Mouse (Mus musculus): ENCODE measurements around the gene Ndnf. TPM values are rescaled to one million over a fixed set of nuclear protein-coding genes. Genes with fewer than 3 reads are reported as not detected.

Ndnf gene
- not detected in 2 replicates for total RNA-seq (2015; ENCODE audit: low replicate concordance)
- not detected in 2 replicates for total RNA-seq (2017; ENCODE audit: low replicate concordance)

DNA sequence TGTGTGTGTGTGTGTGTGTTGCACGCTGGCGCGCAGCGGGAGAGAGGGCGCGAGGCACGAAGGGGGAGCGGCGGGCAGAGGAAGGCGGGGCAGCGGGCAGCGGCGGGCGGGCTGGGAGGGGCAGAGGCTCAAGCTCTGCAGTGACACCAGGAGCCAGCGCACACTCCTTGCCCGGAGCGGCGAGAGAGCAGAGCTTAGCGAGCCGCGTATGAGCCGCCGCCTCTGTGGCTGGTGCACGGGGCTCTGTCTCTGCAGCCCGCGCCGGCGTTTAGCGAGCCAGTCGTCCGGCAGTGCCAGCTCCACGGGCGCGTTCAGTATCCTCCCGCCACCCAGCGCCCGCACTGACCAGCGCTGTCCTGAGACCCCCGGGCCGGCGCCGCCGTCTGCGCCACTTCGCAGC, at the start of gene Ndnf:
Gene Ndnf, plus strand, starts transcription at position 140 of the 400 bp plus-strand sequence.
- ATAC-seq (replicated peaks; ENCODE audit: low FRiP score, poor library complexity, severe bottlenecking): no peak

GRCm38 (mm10) chr6:65623016-65623715, 48.2 kb upstream of the Ndnf start:
- ATAC-seq (replicated peaks; ENCODE audit: low FRiP score, poor library complexity, severe bottlenecking): no peak

DNA sequence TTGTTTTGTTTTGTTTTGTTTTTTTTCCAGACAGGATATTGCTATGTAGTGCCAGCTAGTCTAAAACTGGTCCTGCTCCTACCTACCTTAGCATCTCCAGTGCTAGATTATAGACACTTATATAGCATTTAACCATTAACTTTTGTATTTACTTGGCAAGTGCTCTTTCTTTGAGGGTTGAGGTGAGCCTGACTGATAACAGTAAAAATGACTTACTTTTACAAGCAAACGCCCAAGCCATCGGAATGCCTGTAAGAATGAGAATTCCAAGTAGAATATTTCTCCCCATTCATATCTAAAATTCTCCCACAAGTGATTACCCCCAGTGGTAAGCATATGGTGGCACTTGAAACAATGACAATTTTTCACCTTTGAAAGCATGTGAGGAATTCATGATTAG, 40.8 kb upstream of the Ndnf start:
- no peak for ATAC-seq (replicated peaks; ENCODE audit: low FRiP score, poor library complexity, severe bottlenecking)

- no peak for ATAC-seq (replicated peaks; ENCODE audit: low FRiP score, poor library complexity, severe bottlenecking)
These were observed 39.2 kb upstream of the Ndnf start for GRCm38 (mm10) chr6:65632184-65632583.

DNA sequence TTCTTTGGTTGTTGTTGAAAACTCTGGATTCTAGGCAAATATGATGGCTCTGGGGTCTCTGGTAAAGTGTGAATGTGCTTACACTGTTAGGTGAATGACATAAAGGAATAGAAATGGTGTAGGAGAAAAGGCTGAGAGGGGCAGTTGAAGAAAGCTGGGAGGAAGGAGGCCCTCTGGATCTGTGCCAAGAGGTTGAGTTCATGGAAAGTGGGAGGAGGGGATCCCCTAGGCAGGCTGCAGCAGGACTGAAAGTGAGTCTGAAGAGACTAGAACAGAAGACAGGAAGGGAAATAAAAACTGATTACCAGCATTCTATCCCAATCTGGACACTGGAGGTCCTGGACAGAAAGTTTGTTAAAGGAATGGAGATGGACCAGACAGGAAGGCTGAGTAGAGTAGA, 29.0 kb upstream of the Ndnf start:
- no peak for ATAC-seq (replicated peaks; ENCODE audit: low FRiP score, poor library complexity, severe bottlenecking)

DNA sequence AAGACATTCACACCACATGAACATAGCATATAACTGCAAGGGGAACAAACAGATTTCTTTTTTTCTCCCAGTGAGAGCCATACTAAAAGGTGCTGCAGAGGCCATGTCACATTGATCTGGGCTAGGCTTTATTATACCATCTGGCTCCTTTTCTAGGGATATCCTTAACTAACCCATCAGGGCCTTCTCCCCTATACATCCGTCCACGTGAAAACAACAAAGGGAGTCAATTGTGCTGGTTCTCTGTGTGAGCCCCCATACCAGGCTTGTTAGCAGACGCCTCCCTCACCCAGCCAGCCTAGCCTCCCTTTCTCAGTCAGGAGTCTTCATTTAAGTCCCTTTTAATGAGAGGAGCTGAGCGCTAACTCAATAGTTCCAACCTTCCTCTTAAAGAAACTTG, 27.3 kb upstream of the Ndnf start:
- no peak for ATAC-seq (replicated peaks; ENCODE audit: low FRiP score, poor library complexity, severe bottlenecking)

DNA sequence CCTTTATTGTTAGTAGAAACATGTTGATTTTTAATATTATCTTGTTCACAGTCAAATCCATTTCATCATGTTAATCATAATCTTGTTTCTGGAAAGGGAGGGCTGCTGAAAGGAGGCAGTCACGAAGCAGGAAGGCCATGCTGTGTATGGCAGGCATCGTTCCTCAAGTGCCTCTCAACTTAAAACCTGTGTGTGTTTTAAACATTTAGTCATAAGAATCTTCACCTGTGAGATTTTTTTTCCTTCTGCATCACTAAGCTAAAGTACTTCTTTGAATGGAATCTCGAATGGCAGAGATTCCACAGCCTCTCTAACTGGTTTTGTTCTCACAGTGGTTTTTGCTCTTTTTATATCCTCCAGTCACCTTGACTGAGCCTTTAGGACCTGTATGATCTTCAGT, 25.0 kb upstream of the Ndnf start:
- ATAC-seq (replicated peaks; ENCODE audit: low FRiP score, poor library complexity, severe bottlenecking): no peak

DNA sequence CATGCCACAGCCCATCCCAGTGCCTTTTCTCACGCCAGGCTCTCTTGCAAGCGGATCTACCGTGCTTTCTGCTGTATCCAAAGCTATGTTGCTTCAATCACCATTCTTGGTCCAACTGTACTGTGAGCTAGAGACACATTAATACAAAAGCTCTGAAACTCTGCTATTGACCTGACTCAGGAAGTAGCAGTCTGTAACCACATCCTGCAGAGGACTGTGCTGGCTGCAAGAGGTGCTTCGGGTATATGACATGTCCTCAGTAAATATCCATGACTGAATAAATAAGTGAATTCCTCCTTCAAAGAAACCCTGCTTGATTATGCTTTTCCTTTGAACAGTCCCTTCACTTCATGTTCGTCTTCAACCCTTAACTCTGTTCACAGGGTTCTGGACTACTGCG, 23.7 kb upstream of the Ndnf start:
- no peak for ATAC-seq (replicated peaks; ENCODE audit: low FRiP score, poor library complexity, severe bottlenecking)

DNA sequence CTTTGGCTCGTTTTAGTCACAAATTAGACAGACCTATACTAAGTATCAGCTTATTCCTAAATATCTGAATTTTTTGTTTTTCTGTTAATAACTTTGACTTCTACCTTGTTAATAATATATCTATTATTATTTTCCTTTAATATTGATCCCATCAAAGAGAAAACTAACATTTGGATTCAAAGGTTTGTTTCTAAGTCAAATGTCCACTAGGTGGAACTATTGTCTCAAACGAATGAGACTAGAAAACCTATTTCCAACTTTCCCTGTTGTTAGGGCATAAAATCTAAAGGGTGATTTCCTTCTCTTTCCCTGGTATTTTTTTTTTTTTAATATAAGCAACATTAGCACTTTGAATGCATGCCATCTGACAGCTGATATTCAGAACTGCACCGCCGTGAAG, 20.0 kb upstream of the Ndnf start:
- no peak for ATAC-seq (replicated peaks; ENCODE audit: low FRiP score, poor library complexity, severe bottlenecking)

- ATAC-seq (replicated peaks; ENCODE audit: low FRiP score, poor library complexity, severe bottlenecking): no peak
These were observed 10.1 kb upstream of the Ndnf start for GRCm38 (mm10) chr6:65661272-65661671.

- ATAC-seq (replicated peaks; ENCODE audit: low FRiP score, poor library complexity, severe bottlenecking): no peak
These were observed 9.3 kb upstream of the Ndnf start for GRCm38 (mm10) chr6:65662050-65662449.

- no peak for ATAC-seq (replicated peaks; ENCODE audit: low FRiP score, poor library complexity, severe bottlenecking)
These were observed 7.4 kb upstream of the Ndnf start for GRCm38 (mm10) chr6:65663990-65664389.

- ATAC-seq (replicated peaks; ENCODE audit: low FRiP score, poor library complexity, severe bottlenecking): no peak
These were observed 5.1 kb upstream of the Ndnf start for GRCm38 (mm10) chr6:65666295-65666694.

DNA sequence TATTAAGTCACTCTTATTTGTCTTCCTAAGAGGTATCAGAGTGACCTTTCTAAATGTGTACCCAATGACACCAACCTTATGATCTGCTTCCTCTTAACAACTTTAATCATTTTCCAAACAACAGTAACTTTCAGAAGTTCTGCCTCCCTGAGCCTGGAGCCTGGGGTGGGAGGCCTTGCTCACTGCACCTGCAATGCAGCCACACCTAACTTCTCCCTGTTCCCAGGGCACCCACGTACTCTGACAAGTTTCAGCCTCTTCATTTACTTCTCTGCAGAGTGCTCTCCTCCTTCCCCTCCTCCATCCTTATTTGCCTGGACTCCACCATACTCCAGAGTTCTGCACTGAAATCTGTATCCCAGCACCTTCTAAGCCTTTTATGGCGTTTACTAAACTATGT, 1.4 kb upstream of the Ndnf start:
- ATAC-seq (replicated peaks; ENCODE audit: low FRiP score, poor library complexity, severe bottlenecking): no peak

GRCm38 (mm10) chr6:65670981-65671411, 394 bp upstream of the Ndnf start:
- ATAC-seq (replicated peaks; ENCODE audit: low FRiP score, poor library complexity, severe bottlenecking): no peak

DNA sequence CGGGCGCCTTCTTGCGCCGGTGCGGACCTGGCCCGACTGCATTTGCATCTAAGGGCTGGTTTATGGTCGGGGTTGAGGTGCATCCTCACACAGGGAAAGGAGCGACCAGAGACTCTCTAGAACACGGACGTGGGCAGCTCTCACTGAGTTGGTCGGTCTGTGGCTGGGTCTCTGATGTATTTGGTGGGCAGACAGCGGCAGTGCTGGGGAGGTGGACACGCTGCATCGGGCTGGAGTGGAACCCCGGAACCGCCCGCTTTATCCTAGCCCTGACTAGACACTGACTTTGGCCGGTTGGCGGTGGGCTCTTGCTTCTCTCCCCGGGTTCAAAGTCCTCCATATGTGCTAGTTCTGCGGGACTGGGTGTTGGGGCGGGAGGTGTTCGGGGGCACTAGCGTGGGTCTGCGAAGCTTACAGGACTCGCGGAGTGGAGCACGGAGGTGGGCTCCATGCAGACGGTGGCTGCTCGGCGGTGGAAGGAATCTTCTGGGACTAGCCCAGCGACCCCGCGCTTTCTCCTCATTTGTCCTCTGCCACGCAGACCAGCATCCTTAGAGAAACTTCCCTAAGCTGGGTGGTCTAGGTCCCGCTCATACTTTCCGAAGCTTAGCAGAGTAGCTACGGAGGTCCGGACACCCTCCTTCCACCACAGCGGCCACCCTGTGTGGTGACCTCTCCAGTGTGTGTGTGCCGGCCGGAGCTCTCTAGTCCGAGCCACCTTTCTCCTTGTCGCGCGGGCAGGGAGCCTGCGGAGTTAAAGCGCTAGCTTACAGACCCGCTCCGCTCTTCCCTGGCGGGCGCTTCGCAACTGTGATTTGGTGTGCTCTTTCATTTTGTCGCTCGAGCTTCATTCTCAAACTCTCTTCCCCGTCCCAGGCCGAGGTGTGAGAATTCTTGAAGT, 991 bp downstream of the Ndnf start:
- ATAC-seq (replicated peaks; ENCODE audit: low FRiP score, poor library complexity, severe bottlenecking): no peak

GRCm38 (mm10) chr6:65693938-65694337, 22.5 kb downstream of the Ndnf start:
- no peak for ATAC-seq (replicated peaks; ENCODE audit: low FRiP score, poor library complexity, severe bottlenecking)

GRCm38 (mm10) chr6:65720676-65721075, 49.3 kb downstream of the Ndnf start:
- no peak for ATAC-seq (replicated peaks; ENCODE audit: low FRiP score, poor library complexity, severe bottlenecking)

DNA sequence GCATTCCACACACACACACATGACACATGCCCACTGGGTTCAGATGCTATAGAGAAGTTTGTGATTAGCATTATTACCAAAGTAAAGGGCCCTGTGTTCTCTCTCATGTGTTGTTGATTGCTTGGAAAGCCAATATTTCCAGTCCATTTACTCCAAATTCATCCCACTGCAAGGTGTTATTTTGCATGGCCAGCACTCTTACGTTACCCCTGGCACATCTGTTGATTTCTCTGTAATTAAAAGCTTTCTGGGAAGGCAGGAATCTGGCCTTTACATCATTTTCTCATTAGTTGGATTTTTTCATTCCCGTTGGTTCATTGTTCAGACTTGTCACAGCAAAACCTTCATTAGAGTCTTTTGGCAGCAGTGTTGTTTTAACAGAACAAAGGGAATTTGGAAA, 54.3 kb downstream of the Ndnf start:
- no peak for ATAC-seq (replicated peaks; ENCODE audit: low FRiP score, poor library complexity, severe bottlenecking)

DNA sequence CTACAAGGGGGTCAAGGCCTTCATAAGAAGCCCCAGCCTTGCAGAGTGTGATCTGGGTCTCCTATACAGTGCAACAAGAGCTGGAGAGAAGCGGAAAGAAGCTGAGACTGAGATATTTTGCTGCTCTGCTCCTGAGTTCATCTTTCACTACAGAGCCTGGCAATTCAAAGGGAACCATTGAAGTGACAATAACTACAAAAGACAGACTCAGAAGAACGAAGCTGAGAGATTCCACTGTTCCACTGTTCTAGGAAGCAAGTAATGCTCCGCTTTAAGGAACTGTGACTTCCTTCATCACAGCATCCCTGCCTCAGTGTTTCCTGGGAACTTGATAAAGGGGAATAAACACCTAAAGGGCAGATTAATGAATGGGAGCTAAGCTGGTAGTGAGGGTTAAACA, 56.9 kb downstream of the Ndnf start:
- no peak for ATAC-seq (replicated peaks; ENCODE audit: low FRiP score, poor library complexity, severe bottlenecking)

GRCm38 (mm10) chr6:65739442-65739841, 68.1 kb downstream of the Ndnf start:
- no peak for ATAC-seq (replicated peaks; ENCODE audit: low FRiP score, poor library complexity, severe bottlenecking)
